Mouse (Mus musculus) forebrain, embryonic 15.5 days (tissue): ENCODE results near the gene Was. TPM values are rescaled to one million over a fixed set of nuclear protein-coding genes. Genes with fewer than 3 reads are reported as not detected.
"Not testable (repeated sequence)": the region's sequence is repeated elsewhere in the genome, so short reads cannot be mapped to it uniquely, and the experiment has no call there.

Experiments used
- ATAC-seq: fragments of 200-750 bp; cut with Nextera tagmentation; replicated peaks from 2 replicates; pipeline ENCODE4 v1.8.0; 2017; ENCODE audit warnings: mild to moderate bottlenecking, moderate TSS enrichment, moderate library complexity
- H3K27ac ChIP-seq: fragments of 300-500 bp; sonication (generic); replicated peaks from 2 replicates; pipeline ENCODE4 v1.5.1; 2015; ENCODE audit warnings: mild to moderate bottlenecking, inconsistent platforms
- H3K27me3 ChIP-seq: fragments of 300-500 bp; sonication (generic); 2 replicates; pipeline ENCODE4 v1.6.1; 2015; ENCODE audit warnings: inconsistent platforms
- H3K36me3 ChIP-seq: fragments of 300-500 bp; sonication (generic); 2 replicates; pipeline ENCODE4 v1.6.1; 2015; ENCODE audit warnings: mild to moderate bottlenecking, inconsistent platforms
- H3K4me1 ChIP-seq: fragments of 300-500 bp; sonication (generic); 2 replicates; pipeline ENCODE4 v1.6.1; 2015; ENCODE audit warnings: inconsistent platforms
- H3K4me2 ChIP-seq: fragments of 300-500 bp; sonication (generic); replicated peaks from 2 replicates; pipeline ENCODE4 v1.6.1; 2015; ENCODE audit warnings: mild to moderate bottlenecking, inconsistent platforms
- H3K4me3 ChIP-seq: fragments of 300-500 bp; sonication (generic); 2 replicates; pipeline ENCODE4 v1.5.1; 2015; ENCODE audit warnings: mild to moderate bottlenecking, inconsistent platforms
- H3K9ac ChIP-seq: fragments of 300-500 bp; sonication (generic); replicated peaks from 2 replicates; pipeline ENCODE4 v1.6.1; 2015; ENCODE audit warnings: mild to moderate bottlenecking, inconsistent platforms
- H3K9me3 ChIP-seq: fragments of 300-500 bp; sonication (generic); 2 replicates; pipeline ENCODE4 v1.6.1; 2016; ENCODE audit warnings: inconsistent platforms
- WGBS: fragments of 180-500 bp; shearing (Covaris S2); methylation state at CpG from one replicate; pipeline ENCODE4 v1.1.7; 2015; ENCODE audit warnings: mixed read lengths; 5-methylcytosine and 5-hydroxymethylcytosine counted together
- polyA plus RNA-seq: library from polyadenylated mRNA; unstranded; fragments of >200 nt; fragmentation: Nextera tagmentation; extraction: Ambion mirVana; gene quantifications from 2 replicates; pipeline ENCODE4 v1.2.1, GENCODE M21; 2015

The Was gene
- polyA plus RNA-seq, 1 experiment from 2014 or later = not detected

GRCm38 (mm10) chrX:8051044-8051781, 39.1 kb downstream of the Was start:
- not testable (repeated sequence) for H3K27ac ChIP-seq, H3K4me1 ChIP-seq, H3K9ac ChIP-seq, H3K27me3 ChIP-seq, H3K4me3 ChIP-seq, H3K4me2 ChIP-seq, ATAC-seq, H3K36me3 ChIP-seq, H3K9me3 ChIP-seq
- 85% methylated on average over 8 of the region's 8 CpGs for WGBS

GRCm38 (mm10) chrX:8033009-8033408, 57.3 kb downstream of the Was start:
- no peaks in the 10 kb centered on the region for H3K36me3 ChIP-seq
- H3K4me2 ChIP-seq = no peak overlapping the region
- no peaks in the 10 kb centered on the region for H3K4me1 ChIP-seq
- H3K4me3 ChIP-seq = no peak overlapping the region
- WGBS = 74% methylated on average over 1 of the region's 1 CpGs
- H3K9me3 ChIP-seq = no peaks in the 10 kb centered on the region
- H3K27ac ChIP-seq = no peak overlapping the region
- ATAC-seq = no peak
- H3K9ac ChIP-seq = no peak overlapping the region
- no peaks in the 10 kb centered on the region for H3K27me3 ChIP-seq

Other genes with a start within 250 kb of the Was start
- 53.8 and 55.8 TPM in 2 replicates for gene Otud5, start 249.1 kb downstream of the Was start, polyA plus RNA-seq
- gene Pim2, start 212.2 kb downstream of the Was start, polyA plus RNA-seq = 16.3 and 17.6 TPM in 2 replicates
- gene Slc35a2, start 206.5 kb downstream of the Was start, polyA plus RNA-seq = 44.5 and 45.0 TPM in 2 replicates
- gene Pqbp1, start 191.2 kb downstream of the Was start, polyA plus RNA-seq = 207 and 210 TPM in 2 replicates
- 160 and 165 TPM in 2 replicates for gene Timm17b, start 191.1 kb downstream of the Was start, polyA plus RNA-seq
- gene Gm10491, start 182.7 kb downstream of the Was start, polyA plus RNA-seq = not detected in 2 replicates
- gene Gm10490, start 181.0 kb downstream of the Was start, polyA plus RNA-seq = not detected in 2 replicates
- gene Pcsk1n, start 170.7 kb downstream of the Was start, polyA plus RNA-seq = 131 and 141 TPM in 2 replicates
- gene Eras, start 161.9 kb downstream of the Was start, polyA plus RNA-seq = not detected in 2 replicates
- 51.3 and 55.7 TPM in 2 replicates for gene Hdac6, start 142.6 kb downstream of the Was start, polyA plus RNA-seq
- 0.09 and 0.15 TPM in 2 replicates for gene Gata1, start 112.4 kb downstream of the Was start, polyA plus RNA-seq
- 0.29 and 0.36 TPM in 2 replicates for gene Glod5, start 72.0 kb downstream of the Was start, polyA plus RNA-seq
- 50.2 and 50.9 TPM in 2 replicates for gene Suv39h1, start 15.7 kb downstream of the Was start, polyA plus RNA-seq
- 52.0 and 53.0 TPM in 2 replicates for gene Wdr13, start 42.4 kb upstream of the Was start, polyA plus RNA-seq
- 381 and 393 TPM in 2 replicates for gene Rbm3, start 55.4 kb upstream of the Was start, polyA plus RNA-seq
- gene Tbc1d25, start 85.7 kb upstream of the Was start, polyA plus RNA-seq = 24.9 and 25.3 TPM in 2 replicates
- gene Ebp, start 103.0 kb upstream of the Was start, polyA plus RNA-seq = 21.7 and 24.0 TPM in 2 replicates
- gene Porcn, start 116.0 kb upstream of the Was start, polyA plus RNA-seq = 39.5 and 43.5 TPM in 2 replicates
- gene Ftsj1, start 161.9 kb upstream of the Was start, polyA plus RNA-seq = 51.1 and 54.3 TPM in 2 replicates
- 34.3 and 38.1 TPM in 2 replicates for gene Slc38a5, start 180.6 kb upstream of the Was start, polyA plus RNA-seq
- gene Ssxb10, start 236.9 kb upstream of the Was start, polyA plus RNA-seq = not detected in 2 replicates